Mouse (Mus musculus) fat pad, adult 2 months (tissue): ENCODE measurements at regions not wholly inside any gene's neighbourhood (a gene's known extent, or its start where the extent isn't known, plus 50 kb on each side); places are given as distances from the start of the nearest gene placed in this dataset.
"Not testable (repeated sequence)": the region's sequence is repeated elsewhere in the genome, so short reads cannot be mapped to it uniquely, and the experiment has no call there.

ENCODE experiments used
- DNase-seq: peaks from one replicate; pipeline ENCODE4 v3.0.0-alpha.2; 2011; ENCODE audit warnings: low read depth, low spot score; ENCODE audit errors: extremely low read depth

- no peak for DNase-seq
These were observed 99.1 kb upstream of the Cpsf6 start for GRCm38 (mm10) chr10:117478931-117479280.

- DNase-seq: no peak
These were observed 98.6 kb upstream of the Cpsf6 start for GRCm38 (mm10) chr10:117478202-117478930.

- DNase-seq: no peak
These were observed 97.8 kb upstream of the Cpsf6 start for GRCm38 (mm10) chr10:117477331-117478201.

GRCm38 (mm10) chr10:117475086-117475945 is 95.5 kb upstream of the Cpsf6 start:
- DNase-seq: no peak

GRCm38 (mm10) chr10:117474351-117475085 is 94.7 kb upstream of the Cpsf6 start:
- no peak for DNase-seq

GRCm38 (mm10) chr10:117473471-117473870 is 93.7 kb upstream of the Cpsf6 start:
- no peak for DNase-seq

GRCm38 (mm10) chr10:117472568-117472930 is 92.7 kb upstream of the Cpsf6 start:
- no peak for DNase-seq

- DNase-seq: no peak
These were observed 92.2 kb upstream of the Cpsf6 start for GRCm38 (mm10) chr10:117471818-117472567.

GRCm38 (mm10) chr10:117471036-117471817 is 91.4 kb upstream of the Cpsf6 start:
- DNase-seq: no peak

- DNase-seq: no peak
These were observed 90.7 kb upstream of the Cpsf6 start for GRCm38 (mm10) chr10:117470481-117470880.

- no peak for DNase-seq
These were observed 89.8 kb upstream of the Cpsf6 start for GRCm38 (mm10) chr10:117469573-117470090.

GRCm38 (mm10) chr10:117468931-117469572 is 89.2 kb upstream of the Cpsf6 start:
- no peak for DNase-seq

- no peak for DNase-seq
These were observed 88.6 kb upstream of the Cpsf6 start for GRCm38 (mm10) chr10:117468381-117468780.

- DNase-seq: no peak
These were observed 87.3 kb upstream of the Cpsf6 start for GRCm38 (mm10) chr10:117467161-117467560.

- no peak for DNase-seq
These were observed 86.6 kb upstream of the Cpsf6 start for GRCm38 (mm10) chr10:117466391-117466790.

- DNase-seq: no peak
These were observed 85.9 kb upstream of the Cpsf6 start for GRCm38 (mm10) chr10:117465671-117466250.

- no peak for DNase-seq
These were observed 85.3 kb upstream of the Cpsf6 start for GRCm38 (mm10) chr10:117465058-117465660.

- not testable (repeated sequence) for DNase-seq
These were observed 84.5 kb upstream of the Cpsf6 start for GRCm38 (mm10) chr10:117464331-117464730.
